Mouse (Mus musculus): ENCODE measurements around the gene Tspan32.

DNA sequence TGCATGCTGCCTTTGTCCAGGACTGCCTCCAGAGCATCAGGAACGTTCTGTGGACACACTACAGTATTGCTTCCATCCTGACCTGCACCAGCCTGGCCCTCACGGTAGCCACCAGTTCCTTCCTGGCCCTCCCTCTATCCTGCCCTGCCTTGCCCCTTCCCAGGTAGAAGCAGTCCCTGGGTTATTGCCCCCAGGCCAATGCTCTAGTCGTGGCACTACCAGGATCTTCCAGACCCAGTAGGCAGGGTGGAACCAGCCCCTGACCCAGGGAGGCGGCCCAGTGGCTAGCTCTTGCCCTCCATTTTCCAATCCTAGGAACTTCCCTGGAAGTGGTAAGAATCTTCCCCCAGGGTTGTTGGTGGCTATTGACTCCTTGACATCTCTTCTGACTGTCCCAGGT, 12.3 kb downstream of the Tspan32 start:
- TF ChIP-seq CTCF (IDR thresholded peaks at IDR 0.05; ENCODE audit: low read depth) (no peak), EP300 (IDR thresholded peaks at IDR 0.05; ENCODE audit: low read depth) (no peak)
